ENCODE assay signal across 9 mouse cellular contexts in the genomic region with DNA sequence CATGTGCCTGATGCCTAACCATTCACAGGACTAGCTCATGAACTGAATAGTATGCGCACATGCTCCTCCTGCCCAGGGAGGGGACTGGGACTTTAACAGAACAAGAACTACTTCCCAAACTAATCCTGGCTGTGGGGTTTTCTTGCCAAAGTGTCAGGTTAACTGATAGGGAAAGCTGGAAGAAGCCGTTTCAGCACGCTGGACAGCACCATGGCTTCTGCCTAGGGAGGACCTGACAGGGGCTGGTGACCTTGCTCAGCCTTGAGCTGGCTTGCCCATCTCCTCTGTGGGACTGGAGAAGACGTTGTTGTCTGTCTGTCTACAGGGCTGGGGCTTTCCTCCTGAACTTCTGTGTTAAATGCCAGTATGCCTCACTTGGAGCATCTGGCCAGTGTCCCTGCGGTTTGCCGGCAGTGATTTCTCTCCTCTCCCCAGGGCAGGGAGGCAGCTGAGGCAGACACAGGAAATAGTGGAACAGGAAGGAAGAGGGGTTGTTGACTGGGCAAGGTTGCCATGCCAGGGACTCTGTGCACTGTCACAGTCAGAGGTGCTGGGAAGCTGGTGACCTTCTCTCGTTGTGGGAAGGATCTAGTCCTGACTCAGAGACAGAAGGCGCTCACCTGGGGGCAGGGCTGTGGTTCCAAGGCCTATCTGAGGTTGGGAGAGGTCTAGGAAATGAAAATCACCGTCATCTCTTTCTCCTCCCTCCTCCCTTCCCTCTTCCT.
A peak's percentile ranks its signal among the peaks of the same experiment; 100 is the strongest.
DNase-seq lines count a peak whose midpoint lies in the region; ATAC-seq and TF ChIP-seq lines count a peak whose summit lies in the region.
"Had no signal": no experiment of that assay in that cellular context is flagged by ENCODE, and none has a peak within 500 bp of the region (broad histone marks: within the 10 kb centered on the region; RNA-seq: fewer than 3 reads in every experiment).

No protein-coding gene starts in this region.

- H3K9ac ChIP-seq in hindbrain, embryonic 16.5 days (ENCODE audit: low read depth, low read length): no peak overlapping the region
- no peak overlapping the region for H3K9ac ChIP-seq in hindbrain, postnatal 0 days (replicated peaks; ENCODE audit: low read length)
- H3K9ac ChIP-seq: limb, embryonic 13.5 days had no signal

- peak; percentile 75 for DNase-seq in hindbrain, embryonic 10.5 days (ENCODE audit: low spot score)
- peak; percentile 60 for DNase-seq in Muller cell, postnatal 12 days (ENCODE audit: inconsistent ontology term)
- DNase-seq in cerebellum, adult 9-10 months: peak; percentile 75
- DNase-seq in hindbrain, postnatal 0 days (ENCODE audit: low spot score): peak; percentile 62
- peak; percentile 16 to 17 for DNase-seq in urinary bladder, postnatal 36 days (ENCODE audit: low spot score in 2 of 2)
- no peak for DNase-seq in layer of hippocampus, postnatal 36 days

- H3K27me3 ChIP-seq in hindbrain, embryonic 10.5 days (ENCODE audit: insufficient read depth, poor library complexity, severe bottlenecking): no peaks in the 10 kb centered on the region
- no peaks in the 10 kb centered on the region for H3K27me3 ChIP-seq in hindbrain, embryonic 16.5 days (replicated peaks; ENCODE audit: control insufficient read depth, insufficient read depth, low read length)
- H3K27me3 ChIP-seq in hindbrain, postnatal 0 days (ENCODE audit: insufficient read depth, low read length): no peaks in the 10 kb centered on the region
- H3K27me3 ChIP-seq: limb, embryonic 13.5 days had no signal

- no peaks in the 10 kb centered on the region for H3K36me3 ChIP-seq in hindbrain, embryonic 10.5 days
- H3K36me3 ChIP-seq in hindbrain, embryonic 16.5 days (ENCODE audit: control insufficient read depth, insufficient read depth, low read length): no peaks in the 10 kb centered on the region
- no peaks in the 10 kb centered on the region for H3K36me3 ChIP-seq in hindbrain, postnatal 0 days (ENCODE audit: insufficient read depth, low read length)
- H3K36me3 ChIP-seq: limb, embryonic 13.5 days had no signal

- no peak overlapping the region for H3K27ac ChIP-seq in hindbrain, embryonic 10.5 days
- H3K27ac ChIP-seq in hindbrain, embryonic 16.5 days (ENCODE audit: low read depth, low read length): no peak overlapping the region
- H3K27ac ChIP-seq in hindbrain, postnatal 0 days: no peak overlapping the region
- H3K27ac ChIP-seq: limb, embryonic 13.5 days had no signal

- H3K4me1 ChIP-seq in hindbrain, embryonic 10.5 days (replicated peaks): no peaks in the 10 kb centered on the region
- H3K4me1 ChIP-seq in hindbrain, embryonic 16.5 days (ENCODE audit: control insufficient read depth, insufficient read depth, low read depth, low read length): no peaks in the 10 kb centered on the region; the same call in 1 of the 2 replicates
- H3K4me1 ChIP-seq in hindbrain, postnatal 0 days (ENCODE audit: insufficient read depth, low read length): peaks cover 4% of the 10 kb centered on the region; the same call in 1 of the 2 replicates
- H3K4me1 ChIP-seq: limb, embryonic 13.5 days had no signal

- TF ChIP-seq CTCF in hindbrain, postnatal 0 days (IDR thresholded peaks at IDR 0.05; ENCODE audit: low read depth): no peak

- no peak overlapping the region for H3K4me2 ChIP-seq in hindbrain, embryonic 16.5 days (ENCODE audit: low read length)
- no peak overlapping the region for H3K4me2 ChIP-seq in hindbrain, postnatal 0 days (ENCODE audit: low read depth, low read length)
- H3K4me2 ChIP-seq: limb, embryonic 13.5 days had no signal

- H3K4me3 ChIP-seq in hindbrain, embryonic 10.5 days: no peak overlapping the region
- no peak overlapping the region for H3K4me3 ChIP-seq in hindbrain, embryonic 16.5 days (ENCODE audit: low read length)
- H3K4me3 ChIP-seq in hindbrain, postnatal 0 days (ENCODE audit: low read length): no peak overlapping the region
- H3K4me3 ChIP-seq: limb, embryonic 13.5 days had no signal

- WGBS in hindbrain, embryonic 10.5 days: 53% methylated on average over 9 of the region's 9 CpGs
- 54% methylated on average over 9 of the region's 9 CpGs for WGBS in hindbrain, embryonic 16.5 days
- 45% methylated on average over 9 of the region's 9 CpGs for WGBS in hindbrain, postnatal 0 days

- no peaks in the 10 kb centered on the region for H3K9me3 ChIP-seq in hindbrain, embryonic 10.5 days
- H3K9me3 ChIP-seq in hindbrain, embryonic 16.5 days (ENCODE audit: control insufficient read depth, low read length): no peaks in the 10 kb centered on the region
- no peaks in the 10 kb centered on the region for H3K9me3 ChIP-seq in hindbrain, postnatal 0 days (ENCODE audit: low read length)
- H3K9me3 ChIP-seq: limb, embryonic 13.5 days had no signal

- no peak for ATAC-seq in hindbrain, embryonic 16.5 days
- no peak for ATAC-seq in hindbrain, postnatal 0 days
- ATAC-seq in megakaryocyte-erythroid progenitor cell, adult 5-6 weeks (replicated peaks; ENCODE audit: low FRiP score, low TSS enrichment, poor library complexity, severe bottlenecking): peak; percentile 50; the same call in 1 of the 2 replicates

Comparison
In these comparisons a context has a peak if more than half of its experiments do, and no peak if none do; other contexts are left out.
1. DNase-seq: peak in hindbrain, embryonic 10.5 days (single experiment), Muller cell, postnatal 12 days (single experiment), cerebellum, adult 9-10 months (single experiment), hindbrain, postnatal 0 days (single experiment) and urinary bladder, postnatal 36 days (2 of 2); none in layer of hippocampus, postnatal 36 days (0 of 2).